Mouse (Mus musculus) cerebellum, adult 2 months (tissue): ENCODE measurements around the gene Phldb1.

Experiments used
- CTCF ChIP-seq: fragments of 200-500 bp; IDR thresholded peaks from 2 replicates; pipeline ENCODE4 v1.5.1; 2011; ENCODE audit warnings: low read depth, mild to moderate bottlenecking, control low read depth, low read length, moderate library complexity, borderline replicate concordance; ENCODE audit not compliant: insufficient read depth
- POLR2A ChIP-seq: fragments of 200-500 bp; IDR thresholded peaks from 2 replicates; pipeline ENCODE4 v1.6.1; 2011; ENCODE audit warnings: low read length, control low read depth, borderline replicate concordance; ENCODE audit not compliant: insufficient read depth

- TF ChIP-seq POLR2A, result no peak
- TF ChIP-seq CTCF, result no peak
Observed at GRCm38 (mm10) chr9:44745371-44745770, 10.4 kb upstream of the Phldb1 start.
